Mouse (Mus musculus) thymus, adult 2 months (tissue): ENCODE data around the gene Dip2c. TPM values are rescaled to one million over a fixed set of nuclear protein-coding genes. Genes with fewer than 3 reads are reported as not detected.

Experiments
- DNase-seq: peaks from one replicate; pipeline ENCODE4 v3.0.0; 2021
- H3K27ac ChIP-seq: fragments of 200-500 bp; 2 replicates; pipeline ENCODE4 v1.5.1; 2012; ENCODE audit warnings: low read length, control low read depth; ENCODE audit not compliant: control insufficient read depth, insufficient read depth
- H3K27me3 ChIP-seq: fragments of 200-500 bp; 2 replicates; pipeline ENCODE4 v1.6.1; 2012; ENCODE audit warnings: mild to moderate bottlenecking, low read length, moderate library complexity, mixed read lengths; ENCODE audit not compliant: control insufficient read depth, insufficient read depth
- H3K36me3 ChIP-seq: fragments of 200-500 bp; 2 replicates; pipeline ENCODE4 v1.6.1; 2012; ENCODE audit warnings: mild to moderate bottlenecking, low read length, moderate library complexity; ENCODE audit not compliant: control insufficient read depth, insufficient read depth
- H3K4me1 ChIP-seq: fragments of 200-500 bp; replicated peaks from 2 replicates; pipeline ENCODE4 v1.6.1; 2012; ENCODE audit warnings: low read length; ENCODE audit not compliant: control insufficient read depth, insufficient read depth
- H3K4me3 ChIP-seq: fragments of 200-500 bp; 2 replicates; pipeline ENCODE4 v1.5.1; 2012; ENCODE audit warnings: mild to moderate bottlenecking, low read length, control low read depth, moderate library complexity; ENCODE audit not compliant: control insufficient read depth, insufficient read depth
- CTCF ChIP-seq: fragments of 200-500 bp; IDR thresholded peaks from 2 replicates; pipeline ENCODE4 v1.5.1; 2012; ENCODE audit warnings: mild to moderate bottlenecking, control low read depth, low read length, moderate library complexity, borderline replicate concordance; ENCODE audit not compliant: control insufficient read depth, poor library complexity, insufficient read depth; ENCODE audit errors: extremely low read depth
- POLR2A ChIP-seq: fragments of 200-500 bp; IDR thresholded peaks from 2 replicates; pipeline ENCODE4 v1.6.1; 2012; ENCODE audit warnings: mild to moderate bottlenecking, low read length, control low read depth, moderate library complexity; ENCODE audit not compliant: control insufficient read depth, poor library complexity, insufficient read depth; ENCODE audit errors: extremely low read depth
- WGBS: fragments of 180-500 bp; shearing (Covaris S2); methylation state at CpG from one replicate; pipeline ENCODE4 v1.1.7; 2018; 5-methylcytosine and 5-hydroxymethylcytosine counted together
- polyA plus RNA-seq: library from polyadenylated mRNA; depleted of rRNA; stranded (reverse); fragments of >200 nt; gene quantifications from 2 replicates; pipeline ENCODE4 v1.2.3, GENCODE M21; 2012

Dip2c gene
- polyA plus RNA-seq, 1 experiment = 6.5 TPM

- Histone ChIP-seq H3K4me1 (0 out of 2 replicates have a peak, but pooled peaks cover 5% of the 10 kb centered on the region), H3K36me3 (no peaks in the 10 kb centered on the region), H3K27me3 (no peaks in the 10 kb centered on the region), H3K4me3 (peak overlapping the region; percentile 34), H3K27ac (no peak overlapping the region)
- 57% methylated on average over 21 of the region's 21 CpGs for WGBS
- peak; percentile 3 for DNase-seq
- TF ChIP-seq POLR2A = no peak
- TF ChIP-seq CTCF = no peak
These were observed 218.4 kb downstream of the Dip2c start for GRCm38 (mm10) chr13:9494726-9495125.

- no peak for DNase-seq
- TF ChIP-seq POLR2A = no peak
- TF ChIP-seq CTCF = no peak
- Histone ChIP-seq H3K4me1 (no peaks in the 10 kb centered on the region), H3K4me3 (no peak overlapping the region), H3K36me3 (no peaks in the 10 kb centered on the region), H3K27ac (no peak overlapping the region), H3K27me3 (no peaks in the 10 kb centered on the region)
- 29% methylated on average over 6 of the region's 6 CpGs for WGBS
These were observed 228.0 kb downstream of the Dip2c start for GRCm38 (mm10) chr13:9504118-9504856.

DNA sequence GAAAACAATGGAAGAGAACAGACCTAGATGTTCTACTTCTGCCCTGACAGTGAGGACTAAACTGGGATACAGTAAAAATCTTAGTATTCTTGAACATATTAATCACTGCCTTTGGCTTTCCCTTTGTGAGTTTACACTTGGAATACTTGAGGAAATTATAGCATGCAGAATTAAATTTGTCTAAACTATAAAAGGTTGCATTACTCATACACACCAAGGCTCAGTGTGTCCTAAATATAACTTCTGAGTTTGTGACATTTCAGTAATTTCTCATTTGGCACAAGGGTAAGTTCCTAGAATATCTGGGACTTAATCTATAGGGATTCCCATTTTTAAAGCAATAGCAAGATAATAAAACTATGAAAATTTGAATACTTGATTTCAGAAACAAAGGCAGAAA, 262.2 kb downstream of the Dip2c start:
- Histone ChIP-seq H3K27ac (no peak overlapping the region), H3K4me3 (no peak overlapping the region), H3K27me3 (no peaks in the 10 kb centered on the region), H3K36me3 (no peaks in the 10 kb centered on the region), H3K4me1 (no peaks in the 10 kb centered on the region)
- TF ChIP-seq CTCF = no peak
- TF ChIP-seq POLR2A = no peak
- no peak for DNase-seq

- H3K27me3 ChIP-seq = no peaks in the 10 kb centered on the region
- peak; percentile 3 for DNase-seq
- no peaks in the 10 kb centered on the region for H3K36me3 ChIP-seq
- TF ChIP-seq CTCF (no peak), POLR2A (no peak)
- no peak overlapping the region for H3K4me3 ChIP-seq
- 17% methylated on average over 9 of the region's 9 CpGs for whole genome bisulfite sequencing
- no peak overlapping the region for H3K27ac ChIP-seq
- no peaks in the 10 kb centered on the region for H3K4me1 ChIP-seq
These were observed 271.5 kb downstream of the Dip2c start for GRCm38 (mm10) chr13:9547698-9548344.

DNA sequence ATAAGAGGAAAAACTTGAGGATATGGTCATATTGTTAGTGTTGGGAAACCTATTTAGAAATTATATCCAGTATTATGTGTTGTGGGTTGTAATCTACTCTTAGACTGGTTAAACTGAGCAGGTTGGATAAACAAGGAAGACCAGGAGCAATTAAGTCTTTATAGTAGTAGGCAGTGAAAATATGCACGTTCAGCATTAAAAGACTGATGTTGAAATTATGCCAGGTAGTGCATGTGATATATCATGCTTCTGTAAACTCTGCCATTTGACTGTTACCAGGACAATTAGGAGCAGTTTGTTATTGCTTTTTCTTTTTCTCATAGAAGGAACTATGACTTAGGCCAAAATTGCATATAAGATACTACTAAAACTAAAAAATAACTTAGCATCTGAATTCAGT, 285.8 kb downstream of the Dip2c start:
- no peaks in the 10 kb centered on the region for H3K27me3 ChIP-seq
- WGBS = 93% methylated on average over 1 of the region's 1 CpGs
- H3K36me3 ChIP-seq = no peaks in the 10 kb centered on the region
- no peak for TF ChIP-seq POLR2A
- no peak for TF ChIP-seq CTCF
- no peaks in the 10 kb centered on the region for H3K4me1 ChIP-seq
- H3K4me3 ChIP-seq = no peak overlapping the region
- no peak for DNase-seq
- no peak overlapping the region for H3K27ac ChIP-seq

GRCm38 (mm10) chr13:9562921-9563320, 286.6 kb downstream of the Dip2c start:
- whole genome bisulfite sequencing = 54% methylated on average over 2 of the region's 2 CpGs
- Histone ChIP-seq H3K27ac (no peak overlapping the region), H3K27me3 (no peaks in the 10 kb centered on the region), H3K4me1 (no peaks in the 10 kb centered on the region), H3K36me3 (no peaks in the 10 kb centered on the region), H3K4me3 (no peak overlapping the region)
- TF ChIP-seq POLR2A (no peak), CTCF (no peak; the same call in 1 of the 2 replicates)
- DNase-seq = peak; percentile 56

DNA sequence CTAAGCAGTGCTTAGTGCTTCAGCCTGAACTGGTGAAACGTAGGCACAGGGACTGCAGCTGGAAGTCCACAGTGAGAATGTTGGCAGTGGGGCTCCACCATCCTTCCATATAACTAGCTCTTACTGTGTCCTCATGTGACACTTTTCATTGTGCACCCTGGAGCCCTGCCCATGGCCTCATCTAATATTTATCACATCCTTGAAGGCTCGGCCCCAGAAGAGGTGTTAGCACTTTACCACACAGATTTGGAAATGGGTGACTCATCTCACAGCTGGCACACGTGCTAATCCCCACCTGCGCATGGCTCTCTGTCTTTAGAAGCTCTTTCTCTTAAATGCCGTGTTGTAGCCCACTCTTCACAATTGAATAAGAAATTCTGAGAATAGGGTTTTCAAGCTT, 292.5 kb downstream of the Dip2c start:
- Histone ChIP-seq H3K4me3 (no peak overlapping the region), H3K27me3 (no peaks in the 10 kb centered on the region), H3K27ac (no peak overlapping the region), H3K36me3 (no peaks in the 10 kb centered on the region), H3K4me1 (no peaks in the 10 kb centered on the region)
- 94% methylated on average over 5 of the region's 5 CpGs for WGBS
- no peak for TF ChIP-seq CTCF
- TF ChIP-seq POLR2A = no peak
- no peak for DNase-seq
